Mouse (Mus musculus): ENCODE measurements around the gene Adam12. TPM values are rescaled to one million over a fixed set of nuclear protein-coding genes. Genes with fewer than 3 reads are reported as not detected.

The Adam12 gene
- total RNA-seq, 4 experiments from 2014 or later, result 3.1 to 5.6 (median 3.8) TPM

GRCm38 (mm10) chr7:133876646-133877342, 355.2 kb downstream of the Adam12 start:
- no peak for DNase-seq (ENCODE audit: low spot score in 2 of 2)

GRCm38 (mm10) chr7:133876139-133876538, 355.8 kb downstream of the Adam12 start:
- no peak for DNase-seq (ENCODE audit: low spot score in 2 of 2)

GRCm38 (mm10) chr7:133872701-133873100, 359.2 kb downstream of the Adam12 start:
- no peak for DNase-seq (ENCODE audit: low spot score in 2 of 2)

GRCm38 (mm10) chr7:133870265-133870664, 361.7 kb downstream of the Adam12 start:
- no peak for DNase-seq (ENCODE audit: low spot score in 2 of 2)

- DNase-seq (ENCODE audit: low spot score in 2 of 2), result no peak
These were observed 368.3 kb downstream of the Adam12 start for GRCm38 (mm10) chr7:133863684-133864083.

- DNase-seq (ENCODE audit: low spot score in 2 of 2), result no peak
These were observed 368.8 kb downstream of the Adam12 start for GRCm38 (mm10) chr7:133863151-133863550.

- no peak for DNase-seq (ENCODE audit: low spot score in 2 of 2)
These were observed 369.2 kb downstream of the Adam12 start for GRCm38 (mm10) chr7:133862723-133863122.

GRCm38 (mm10) chr7:133862233-133862632, 369.7 kb downstream of the Adam12 start:
- DNase-seq (ENCODE audit: low spot score in 2 of 2), result no peak

- DNase-seq (ENCODE audit: low spot score in 2 of 2), result no peak
These were observed 372.4 kb downstream of the Adam12 start for GRCm38 (mm10) chr7:133859548-133859947.

GRCm38 (mm10) chr7:133858506-133858905, 373.4 kb downstream of the Adam12 start:
- DNase-seq (ENCODE audit: low spot score in 2 of 2), result no peak

GRCm38 (mm10) chr7:133856278-133856677, 375.7 kb downstream of the Adam12 start:
- DNase-seq (ENCODE audit: low spot score in 2 of 2), result peak; percentile 48 to 58

GRCm38 (mm10) chr7:133850735-133851134, 381.2 kb downstream of the Adam12 start:
- no peak for DNase-seq (ENCODE audit: low spot score in 2 of 2)

- no peak for DNase-seq (ENCODE audit: low spot score in 2 of 2)
These were observed 383.8 kb downstream of the Adam12 start for GRCm38 (mm10) chr7:133848180-133848579.

- DNase-seq (ENCODE audit: low spot score in 2 of 2), result no peak
These were observed 384.8 kb downstream of the Adam12 start for GRCm38 (mm10) chr7:133847175-133847574.

GRCm38 (mm10) chr7:133842079-133842478, 389.9 kb downstream of the Adam12 start:
- DNase-seq (ENCODE audit: low spot score in 2 of 2), result no peak

GRCm38 (mm10) chr7:133839546-133839945, 392.4 kb downstream of the Adam12 start:
- peak in 1 of 2 experiments; percentile 46 for DNase-seq (ENCODE audit: low spot score in 2 of 2)

Small RNA genes lying within 50 kb of the gene (microRNA-seq; reads per million reads assigned to microRNA genes)
- gene Gm23631, result 0 reads per million in 2 experiments

Other genes with a start within 250 kb of the Adam12 start
- gene D7Ertd443e, start 153.5 kb upstream of the Adam12 start, total RNA-seq (2022), result 1 to 10 TPM; 5.3 to 7.2 (median 6.7) TPM

Measured in left cerebral cortex, adult 8-10 months (tissue).